Mouse (Mus musculus) liver, embryonic 11.5 days (tissue): ENCODE data around the gene Pex5l. TPM values are rescaled to one million over a fixed set of nuclear protein-coding genes. Genes with fewer than 3 reads are reported as not detected.

Source experiments
- ATAC-seq: fragments of 200-750 bp; cut with Nextera tagmentation; replicated peaks from 2 replicates; pipeline ENCODE4 v1.8.0; 2017; ENCODE audit warnings: moderate number of reproducible peaks, mild to moderate bottlenecking, moderate TSS enrichment, moderate library complexity; ENCODE audit not compliant: low FRiP score
- DNase-seq: peaks from one replicate; pipeline ENCODE4 v3.0.0-alpha.2; 2017; ENCODE audit warnings: low spot score
- H3K27ac ChIP-seq: fragments of 300-500 bp; sonication (generic); 2 replicates; pipeline ENCODE4 v1.5.1; 2014; ENCODE audit warnings: mild to moderate bottlenecking, low read depth, low read length, control low read depth
- H3K27me3 ChIP-seq: fragments of 300-500 bp; sonication (generic); replicated peaks from 2 replicates; pipeline ENCODE4 v1.6.1; 2014; ENCODE audit warnings: low read length, mixed read lengths; ENCODE audit not compliant: control insufficient read depth, insufficient read depth
- H3K36me3 ChIP-seq: fragments of 300-500 bp; sonication (generic); 2 replicates; pipeline ENCODE4 v1.6.1; 2014; ENCODE audit warnings: mild to moderate bottlenecking, low read length, moderate library complexity, mixed read lengths; ENCODE audit not compliant: control insufficient read depth, insufficient read depth
- H3K4me1 ChIP-seq: fragments of 300-500 bp; sonication (generic); replicated peaks from 2 replicates; pipeline ENCODE4 v1.6.1; 2014; ENCODE audit warnings: low read length, mixed read lengths; ENCODE audit not compliant: control insufficient read depth, insufficient read depth
- H3K4me2 ChIP-seq: fragments of 300-500 bp; sonication (generic); 2 replicates; pipeline ENCODE4 v1.6.1; 2014; ENCODE audit warnings: mild to moderate bottlenecking, control low read depth, moderate library complexity
- H3K4me3 ChIP-seq: fragments of 300-500 bp; sonication (generic); 2 replicates; pipeline ENCODE4 v1.5.1; 2014; ENCODE audit warnings: low read depth, low read length, control low read depth
- H3K9ac ChIP-seq: fragments of 300-500 bp; sonication (generic); 2 replicates; pipeline ENCODE4 v1.6.1; 2014; ENCODE audit warnings: low read depth, low read length, control low read depth
- H3K9me3 ChIP-seq: fragments of 300-500 bp; sonication (generic); 2 replicates; pipeline ENCODE4 v1.6.1; 2016; ENCODE audit warnings: low read length, inconsistent platforms, mixed read lengths; ENCODE audit not compliant: control insufficient read depth
- WGBS: fragments of 180-500 bp; shearing (Covaris S2); extraction: QIAGEN DNeasy Blood & Tissue Kit; methylation state at CpG from one replicate; pipeline ENCODE4 v1.1.7; 2014; 5-methylcytosine and 5-hydroxymethylcytosine counted together
- polyA plus RNA-seq: library from polyadenylated mRNA; unstranded; fragments of >200 nt; fragmentation: Nextera tagmentation; extraction: Ambion mirVana; gene quantifications from 2 replicates; pipeline ENCODE4 v1.2.1, GENCODE M21; 2014

Gene Pex5l
- polyA plus RNA-seq = 0.06 and 0.15 TPM in 2 replicates

- peak; percentile 64 for DNase-seq
- no peak within 1 kb of the TSS for H3K9ac ChIP-seq
- H3K27me3 ChIP-seq = peaks cover 30% of the 10 kb centered on the region
- H3K9me3 ChIP-seq = no peaks in the 10 kb centered on the region
- no peaks in the 10 kb centered on the region for H3K36me3 ChIP-seq
- H3K4me3 ChIP-seq = peak within 1 kb of the TSS; percentile 55
- under 1% methylated on average over 70 of the region's 88 CpGs for WGBS
- H3K4me1 ChIP-seq = peaks cover 3% of the 10 kb centered on the region; the same call in 1 of the 2 replicates
- ATAC-seq = peak; percentile 68
- H3K27ac ChIP-seq = no peak within 1 kb of the TSS
- peak within 1 kb of the TSS; percentile 70 for H3K4me2 ChIP-seq
Measured at GRCm38 (mm10) chr3:33142901-33143461, at the start of gene Pex5l. Gene Pex5l (minus strand): TSS chr3:33143247.

- no peaks in the 10 kb centered on the region for H3K9me3 ChIP-seq
- no peaks in the 10 kb centered on the region for H3K27me3 ChIP-seq
- H3K4me1 ChIP-seq = no peaks in the 10 kb centered on the region
- DNase-seq = no peak
- no peak overlapping the region for H3K4me2 ChIP-seq
- no peaks in the 10 kb centered on the region for H3K36me3 ChIP-seq
- no peak overlapping the region for H3K9ac ChIP-seq
- no peak for ATAC-seq
- 67% methylated on average over 3 of the region's 3 CpGs for WGBS
- H3K27ac ChIP-seq = no peak overlapping the region
- no peak overlapping the region for H3K4me3 ChIP-seq
Measured at GRCm38 (mm10) chr3:33165186-33165585, 22.1 kb upstream of the Pex5l start.

GRCm38 (mm10) chr3:33163821-33164220 lies 20.8 kb upstream of the Pex5l start:
- no peak for DNase-seq
- H3K27ac ChIP-seq = no peak overlapping the region
- H3K36me3 ChIP-seq = no peaks in the 10 kb centered on the region
- H3K4me3 ChIP-seq = no peak overlapping the region
- no peaks in the 10 kb centered on the region for H3K9me3 ChIP-seq
- no peaks in the 10 kb centered on the region for H3K4me1 ChIP-seq
- no peak overlapping the region for H3K4me2 ChIP-seq
- no peak for ATAC-seq
- H3K27me3 ChIP-seq = no peaks in the 10 kb centered on the region
- no peak overlapping the region for H3K9ac ChIP-seq

- Histone ChIP-seq H3K9ac (no peak overlapping the region), H3K4me3 (no peak overlapping the region), H3K27ac (no peak overlapping the region), H3K36me3 (no peaks in the 10 kb centered on the region), H3K27me3 (peaks cover 30% of the 10 kb centered on the region), H3K4me1 (peaks cover 3% of the 10 kb centered on the region; the same call in 1 of the 2 replicates), H3K4me2 (no peak overlapping the region; the same call in 1 of the 2 replicates), H3K9me3 (no peaks in the 10 kb centered on the region)
- ATAC-seq (no peak), DNase-seq (no peak)
- WGBS = 66% methylated on average over 7 of the region's 7 CpGs
Measured at GRCm38 (mm10) chr3:33143592-33143991, 545 bp upstream of the Pex5l start.

GRCm38 (mm10) chr3:33142398-33142797 lies 649 bp downstream of the Pex5l start:
- peaks cover 3% of the 10 kb centered on the region; the same call in 1 of the 2 replicates for H3K4me1 ChIP-seq
- DNase-seq (no peak), ATAC-seq (no peak; the same call in 1 of the 2 replicates)
- H3K4me3 ChIP-seq = peak overlapping the region; percentile 55
- no peaks in the 10 kb centered on the region for H3K36me3 ChIP-seq
- under 1% methylated on average over 17 of the region's 17 CpGs for WGBS
- H3K27me3 ChIP-seq = peaks cover 30% of the 10 kb centered on the region
- no peaks in the 10 kb centered on the region for H3K9me3 ChIP-seq
- no peak overlapping the region for H3K27ac ChIP-seq
- H3K9ac ChIP-seq = no peak overlapping the region
- peak overlapping the region; percentile 70 for H3K4me2 ChIP-seq

GRCm38 (mm10) chr3:33129944-33130343 lies 13.1 kb downstream of the Pex5l start:
- Histone ChIP-seq H3K4me2 (no peak overlapping the region), H3K4me3 (no peak overlapping the region), H3K27ac (no peak overlapping the region), H3K4me1 (no peaks in the 10 kb centered on the region), H3K27me3 (no peaks in the 10 kb centered on the region), H3K9ac (no peak overlapping the region), H3K36me3 (no peaks in the 10 kb centered on the region), H3K9me3 (no peaks in the 10 kb centered on the region)
- DNase-seq (no peak), ATAC-seq (no peak)

GRCm38 (mm10) chr3:33124796-33125195 lies 18.3 kb downstream of the Pex5l start:
- H3K4me2 ChIP-seq = no peak overlapping the region
- no peak for DNase-seq
- H3K9me3 ChIP-seq = no peaks in the 10 kb centered on the region
- H3K4me3 ChIP-seq = no peak overlapping the region
- 83% methylated on average over 5 of the region's 5 CpGs for WGBS
- no peak for ATAC-seq
- H3K27me3 ChIP-seq = no peaks in the 10 kb centered on the region
- H3K4me1 ChIP-seq = no peaks in the 10 kb centered on the region
- H3K27ac ChIP-seq = no peak overlapping the region
- H3K36me3 ChIP-seq = no peaks in the 10 kb centered on the region
- H3K9ac ChIP-seq = no peak overlapping the region

- H3K36me3 ChIP-seq = no peaks in the 10 kb centered on the region
- no peaks in the 10 kb centered on the region for H3K4me1 ChIP-seq
- ATAC-seq (no peak), DNase-seq (no peak)
- no peak overlapping the region for H3K9ac ChIP-seq
- H3K27ac ChIP-seq = no peak overlapping the region
- no peaks in the 10 kb centered on the region for H3K9me3 ChIP-seq
- H3K4me2 ChIP-seq = no peak overlapping the region
- WGBS = 71% methylated on average over 1 of the region's 2 CpGs
- no peak overlapping the region for H3K4me3 ChIP-seq
- no peaks in the 10 kb centered on the region for H3K27me3 ChIP-seq
Measured at GRCm38 (mm10) chr3:33105785-33106184, 37.3 kb downstream of the Pex5l start.

GRCm38 (mm10) chr3:33103501-33103900 lies 39.5 kb downstream of the Pex5l start:
- DNase-seq = no peak
- H3K4me2 ChIP-seq = no peak overlapping the region
- no peaks in the 10 kb centered on the region for H3K9me3 ChIP-seq
- no peak overlapping the region for H3K4me3 ChIP-seq
- H3K9ac ChIP-seq = no peak overlapping the region
- H3K27me3 ChIP-seq = no peaks in the 10 kb centered on the region
- no peak overlapping the region for H3K27ac ChIP-seq
- H3K4me1 ChIP-seq = no peaks in the 10 kb centered on the region
- WGBS = 93% methylated on average over 6 of the region's 6 CpGs
- no peaks in the 10 kb centered on the region for H3K36me3 ChIP-seq
- ATAC-seq = no peak
